Mouse (Mus musculus): ENCODE measurements around the gene Szrd1.
"Not testable (repeated sequence)": the region's sequence is repeated elsewhere in the genome, so short reads cannot be mapped to it uniquely, and the experiment has no call there.

Szrd1 gene

GRCm38 (mm10) chr4:141147112-141148008 is 7.8 kb upstream of the Szrd1 start, which contains the start of gene Fbxo42:
Gene Fbxo42 (plus strand): TSS chr4:141147913.
- DNase-seq (ENCODE audit: low read depth, low spot score), result peak; percentile 83

- DNase-seq (ENCODE audit: low read depth, low spot score), result no peak
Measured at GRCm38 (mm10) chr4:141146491-141147033, 7.0 kb upstream of the Szrd1 start.

GRCm38 (mm10) chr4:141145124-141145523 is 5.5 kb upstream of the Szrd1 start:
- not testable (repeated sequence) for DNase-seq (ENCODE audit: low read depth, low spot score)

DNA sequence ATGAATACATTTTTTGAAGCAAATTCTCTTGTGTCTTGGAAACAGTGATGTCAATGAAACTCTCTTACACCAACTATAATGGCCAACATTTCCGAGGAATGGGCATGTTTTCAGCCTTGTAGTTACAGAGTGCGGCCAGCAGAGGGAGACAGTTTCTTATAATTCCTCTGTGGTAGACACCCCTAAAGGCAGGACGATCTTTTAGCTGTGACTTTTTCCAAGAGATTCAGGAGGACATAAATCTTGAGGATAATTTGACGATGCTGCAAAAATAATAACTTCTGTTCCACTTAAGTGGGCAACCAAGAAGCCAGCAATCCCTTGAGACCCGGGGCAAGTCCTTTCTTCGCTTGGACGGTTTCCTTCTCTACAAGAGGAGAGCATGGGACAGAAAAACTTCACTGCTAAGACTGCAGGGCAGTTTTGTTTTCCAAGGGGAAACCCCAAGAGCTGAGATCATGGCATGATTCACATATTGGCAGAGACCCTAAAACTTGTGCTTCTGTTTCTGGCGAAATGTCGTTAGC is 2.8 kb upstream of the Szrd1 start:
- no peak for DNase-seq (ENCODE audit: low read depth, low spot score)

- no peak for DNase-seq (ENCODE audit: low read depth, low spot score)
Measured at GRCm38 (mm10) chr4:141140967-141141366, 1.4 kb upstream of the Szrd1 start.

GRCm38 (mm10) chr4:141140354-141140753 is 779 bp upstream of the Szrd1 start:
- DNase-seq (ENCODE audit: low read depth, low spot score), result not testable (repeated sequence)

- no peak for DNase-seq (ENCODE audit: low read depth, low spot score)
Measured at GRCm38 (mm10) chr4:141138425-141139115, 1.0 kb downstream of the Szrd1 start.

GRCm38 (mm10) chr4:141137740-141138139 is 1.8 kb downstream of the Szrd1 start:
- not testable (repeated sequence) for DNase-seq (ENCODE audit: low read depth, low spot score)

GRCm38 (mm10) chr4:141136126-141136525 is 3.4 kb downstream of the Szrd1 start:
- no peak for DNase-seq (ENCODE audit: low read depth, low spot score)

DNA sequence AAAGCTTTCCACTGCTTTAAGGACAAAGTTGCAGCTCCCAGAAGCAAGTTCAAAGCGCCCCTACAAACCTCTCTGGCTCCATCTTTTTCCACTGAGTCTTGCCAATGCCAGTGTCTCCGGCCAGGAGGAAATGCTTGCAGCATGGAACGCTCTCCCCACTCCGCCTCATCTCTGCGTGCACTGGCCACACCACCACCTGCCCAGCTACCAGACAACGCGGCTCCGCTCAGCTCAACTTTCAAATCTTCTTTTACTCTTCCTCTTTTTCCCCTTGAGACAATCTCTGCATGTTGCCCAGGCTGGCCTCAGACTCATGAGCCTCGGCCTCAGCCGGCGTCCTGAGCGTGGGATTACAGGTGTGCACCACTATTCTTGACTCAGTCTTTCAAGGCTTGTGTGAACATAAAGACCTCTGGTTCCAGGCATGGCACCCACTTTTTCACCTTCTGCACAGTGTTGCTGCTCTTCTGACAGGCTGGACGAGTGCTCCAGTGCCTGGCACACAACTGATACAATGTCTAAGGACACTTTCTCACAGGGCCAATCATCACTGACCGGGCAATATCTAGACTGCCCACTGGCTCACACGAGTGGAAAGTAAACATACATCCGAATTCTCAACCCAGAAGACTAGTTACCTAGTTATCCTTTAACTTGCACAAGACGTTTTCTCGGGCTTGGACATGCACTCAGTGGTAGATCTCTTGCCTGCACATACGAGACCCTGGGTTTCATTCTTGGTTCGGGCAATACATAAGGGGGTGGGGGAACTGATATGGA is 4.6 kb downstream of the Szrd1 start:
- DNase-seq (ENCODE audit: low read depth, low spot score), result no peak

DNA sequence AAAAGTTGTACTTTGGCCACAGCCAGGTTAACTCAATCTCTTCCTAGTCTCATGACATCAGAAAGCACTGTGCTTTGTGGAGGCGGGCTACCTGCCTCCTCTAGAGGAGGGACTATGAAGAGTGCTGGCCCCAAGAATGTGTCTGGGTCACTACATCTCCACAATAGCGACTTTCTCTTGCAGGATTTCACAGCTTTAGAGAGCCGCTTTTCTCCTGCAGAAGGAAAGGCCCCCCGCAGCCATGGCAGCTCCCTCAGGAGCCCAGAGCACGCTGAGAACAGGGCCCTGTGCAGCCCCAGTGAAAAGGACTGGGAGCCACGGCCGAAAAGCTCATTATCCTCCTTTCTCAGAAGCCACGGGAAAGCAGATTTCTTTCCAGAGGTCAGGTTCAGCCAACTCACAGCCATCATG is 5.5 kb downstream of the Szrd1 start:
- DNase-seq (ENCODE audit: low read depth, low spot score), result no peak

GRCm38 (mm10) chr4:141133227-141133626 is 6.3 kb downstream of the Szrd1 start:
- DNase-seq (ENCODE audit: low read depth, low spot score), result no peak

DNA sequence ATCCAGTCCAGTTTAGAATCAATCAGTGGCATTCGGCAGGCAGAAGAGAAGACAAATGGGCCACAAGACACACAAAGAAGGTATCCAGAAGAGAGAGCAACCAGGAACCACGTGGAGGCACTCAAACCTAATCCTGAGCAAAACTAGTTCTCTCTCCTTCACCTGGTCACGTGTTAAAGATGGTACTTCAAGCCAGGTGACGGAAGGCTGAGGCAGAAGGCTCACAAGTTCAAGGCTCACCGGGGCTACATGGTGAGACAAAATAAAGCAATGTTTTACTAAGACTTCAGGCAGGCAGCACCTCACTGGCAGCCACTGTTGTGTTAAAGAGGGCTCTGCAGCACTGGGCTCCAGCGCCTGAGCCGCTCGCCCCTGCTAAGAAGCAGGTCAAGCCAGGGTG is 7.4 kb downstream of the Szrd1 start:
- DNase-seq (ENCODE audit: low read depth, low spot score), result no peak

GRCm38 (mm10) chr4:141131531-141132061 is 8.0 kb downstream of the Szrd1 start:
- no peak for DNase-seq (ENCODE audit: low read depth, low spot score)

GRCm38 (mm10) chr4:141130704-141131342 is 8.8 kb downstream of the Szrd1 start:
- no peak for DNase-seq (ENCODE audit: low read depth, low spot score)

- no peak for DNase-seq (ENCODE audit: low read depth, low spot score)
Measured at GRCm38 (mm10) chr4:141129190-141129710, 10.3 kb downstream of the Szrd1 start.

GRCm38 (mm10) chr4:141123065-141123464 is 16.5 kb downstream of the Szrd1 start:
- DNase-seq (ENCODE audit: low read depth, low spot score), result no peak

DNA sequence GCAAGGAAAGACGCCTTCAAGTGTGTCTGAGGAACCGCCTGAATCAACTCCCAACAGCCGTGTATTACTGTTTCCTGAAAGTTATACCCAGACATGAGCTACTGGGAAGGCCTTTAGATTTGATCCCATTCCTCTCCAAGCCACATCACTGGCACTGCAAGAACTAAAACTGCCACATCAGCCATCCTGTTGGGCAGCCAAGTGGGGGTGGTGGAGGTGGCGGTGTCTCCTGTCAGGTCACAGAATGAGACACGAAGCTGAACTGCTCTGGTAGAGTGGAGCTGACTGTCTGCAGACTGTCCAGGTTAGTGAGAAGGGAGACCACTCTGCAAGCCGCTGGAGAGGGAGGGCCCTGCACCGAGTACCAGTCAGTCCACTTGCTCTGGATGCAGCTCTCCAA is 16.9 kb downstream of the Szrd1 start:
- no peak for DNase-seq (ENCODE audit: low read depth, low spot score)

DNA sequence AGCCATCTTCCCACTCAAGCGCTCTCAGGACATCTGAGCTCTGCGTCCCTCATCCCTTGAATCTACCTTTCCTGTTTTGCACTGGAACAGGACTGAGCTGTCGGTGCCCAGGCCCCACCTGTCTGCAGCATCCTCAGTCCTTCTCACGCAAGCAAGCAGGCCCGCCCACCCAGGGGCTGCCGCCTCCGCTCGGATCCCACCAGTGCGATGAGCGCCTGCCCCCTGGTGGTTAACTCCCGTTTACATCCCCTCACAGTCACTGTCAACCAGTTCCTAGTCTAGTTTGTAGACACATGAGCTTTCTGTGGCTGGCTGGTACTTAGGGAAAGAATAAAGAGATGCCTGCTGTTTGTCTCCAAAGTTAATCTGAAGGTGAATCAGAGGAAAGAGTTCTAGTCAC is 18.9 kb downstream of the Szrd1 start:
- no peak for DNase-seq (ENCODE audit: low read depth, low spot score)

DNA sequence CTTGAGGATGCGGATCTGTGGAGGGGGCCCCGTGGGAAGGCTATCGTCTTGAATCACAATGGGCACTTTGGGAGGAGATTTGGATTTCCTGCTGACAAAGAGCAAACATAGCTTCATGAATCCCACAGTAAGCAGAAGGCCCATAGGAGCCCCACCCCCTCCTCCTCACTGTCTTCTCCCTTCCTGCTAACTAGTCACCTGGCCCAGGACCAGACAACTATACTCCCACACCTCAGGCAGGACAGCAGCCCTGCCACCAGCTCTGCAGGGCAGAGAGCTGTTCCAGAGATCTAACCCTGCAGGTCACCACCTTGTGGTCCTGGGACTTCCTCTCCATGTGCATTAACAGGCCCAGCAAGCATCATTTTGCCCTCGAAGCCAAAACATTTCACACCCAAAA is 20.9 kb downstream of the Szrd1 start:
- no peak for DNase-seq (ENCODE audit: low read depth, low spot score)
